Mouse (Mus musculus) adrenal gland, postnatal 25 days (tissue): ENCODE results near the gene Rasa3. TPM values are rescaled to one million over a fixed set of nuclear protein-coding genes. Genes with fewer than 3 reads are reported as not detected.

ENCODE experiments used
- DNase-seq: peaks from one replicate; pipeline ENCODE4 v3.0.0; 2021; ENCODE audit warnings: mixed read lengths
- total RNA-seq: library from RNA; stranded (reverse); gene quantifications from 2 replicates; pipeline ENCODE4 v1.2.3, GENCODE M21; 2021

Rasa3 gene
- total RNA-seq, 1 experiment from 2014 or later: 63.9 TPM

DNA sequence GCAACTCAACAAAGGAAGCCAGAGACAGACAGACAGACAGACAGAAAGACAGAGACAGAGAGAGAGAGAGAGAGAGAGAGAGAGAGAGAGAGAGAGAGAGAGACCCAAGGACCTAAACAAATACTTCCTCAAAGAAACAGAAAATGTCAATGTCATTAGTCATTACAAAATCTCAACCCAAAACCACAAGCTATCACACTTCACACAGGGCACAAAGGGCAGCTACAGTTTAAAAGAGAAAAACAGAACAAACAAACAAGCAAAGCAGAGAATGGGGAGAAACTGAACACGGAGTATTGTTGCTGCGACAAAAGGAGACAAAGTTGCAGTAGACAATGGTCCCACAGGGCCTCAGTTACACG lies 28.3 kb downstream of the Rasa3 start:
- no peak for DNase-seq

DNA sequence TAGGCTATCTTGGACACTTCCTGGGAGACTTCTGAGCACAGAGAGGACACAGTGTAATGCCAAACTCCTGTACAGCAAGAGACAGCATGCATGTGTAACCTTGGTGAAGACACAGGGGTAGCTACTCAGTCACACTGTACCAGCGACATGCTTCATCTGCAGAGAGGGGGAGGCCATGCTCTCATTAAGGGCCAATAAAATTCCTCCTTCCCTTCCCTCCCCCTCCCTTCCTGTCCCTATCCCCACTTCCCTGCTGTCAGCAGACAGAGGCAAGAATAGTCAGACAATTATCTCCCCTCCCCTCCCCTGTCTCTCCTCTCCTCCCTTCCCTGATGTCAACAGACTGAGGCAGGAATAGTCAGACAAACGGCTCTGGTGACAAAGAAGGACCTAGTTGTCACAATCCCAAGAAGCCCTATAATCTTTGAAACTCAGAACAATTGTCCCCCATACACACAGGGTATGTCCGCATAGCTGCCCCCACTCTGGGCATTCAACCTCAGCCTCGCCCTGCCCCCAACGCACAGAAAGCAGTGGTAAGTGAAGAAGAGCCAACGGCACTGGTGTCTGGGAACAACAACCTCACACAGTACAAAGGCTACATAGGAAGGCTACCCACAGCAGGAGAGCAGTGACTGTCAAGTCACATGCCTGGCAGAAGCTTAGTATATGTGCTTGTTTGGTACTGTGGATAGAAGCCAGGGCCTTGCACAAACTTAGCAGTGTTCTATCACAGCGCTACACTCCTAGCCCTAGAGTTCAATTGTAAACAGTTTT lies 28.8 kb downstream of the Rasa3 start:
- DNase-seq: peak; percentile 47

DNA sequence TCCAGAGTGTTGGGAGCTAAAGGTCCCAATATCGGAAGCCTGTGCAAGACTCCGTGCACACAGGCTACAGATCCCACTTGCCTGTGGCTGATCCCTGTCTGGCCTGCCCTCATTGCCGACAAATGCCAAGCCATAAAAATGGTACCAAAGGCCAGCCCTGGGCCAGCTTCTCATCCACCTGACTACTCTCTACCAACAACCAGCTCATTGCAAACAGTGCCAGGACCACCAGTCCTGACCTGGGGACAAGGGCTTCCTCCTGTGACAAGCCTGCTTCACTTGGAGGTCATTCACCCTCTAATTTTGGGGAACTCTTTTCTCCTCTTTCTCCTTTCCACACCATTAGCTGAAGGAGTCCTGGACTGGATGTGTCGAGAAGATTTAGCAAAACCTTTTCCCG lies 29.8 kb downstream of the Rasa3 start:
- no peak for DNase-seq

DNA sequence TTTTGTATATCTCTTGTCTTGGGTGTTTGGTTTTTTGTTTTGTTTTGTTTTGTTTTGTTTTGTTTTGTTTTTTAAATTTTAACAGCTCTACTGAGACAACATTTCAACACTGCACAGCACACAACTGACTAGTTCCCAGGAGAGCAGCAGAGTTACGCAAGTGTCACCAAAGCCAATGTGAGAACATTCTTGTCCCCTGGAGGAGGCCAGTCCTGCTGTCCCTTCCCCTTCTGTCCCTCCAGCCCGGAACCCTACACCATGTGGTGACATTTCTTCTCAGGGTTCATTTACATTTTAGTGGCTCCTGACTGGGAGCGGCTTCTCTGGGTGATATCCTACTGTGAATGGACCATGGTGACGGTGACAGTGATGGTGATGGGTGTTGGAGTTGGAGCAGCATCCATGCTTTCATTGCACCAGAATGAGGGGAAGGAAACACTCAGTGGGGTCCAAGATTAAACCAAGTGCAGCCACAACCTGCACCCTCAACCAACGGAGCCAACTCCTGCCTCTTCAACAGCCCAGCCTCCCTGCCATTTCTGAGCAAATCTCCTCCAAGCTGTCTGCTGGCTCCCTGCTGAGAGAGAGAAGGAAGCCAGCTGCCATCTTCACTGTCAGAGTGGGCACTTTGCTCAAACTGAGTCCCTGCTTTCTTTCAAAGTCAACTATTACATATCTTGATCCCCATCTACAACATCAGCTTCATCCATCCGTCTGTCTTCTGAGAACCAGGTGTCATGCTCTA lies 32.3 kb downstream of the Rasa3 start:
- no peak for DNase-seq

DNA sequence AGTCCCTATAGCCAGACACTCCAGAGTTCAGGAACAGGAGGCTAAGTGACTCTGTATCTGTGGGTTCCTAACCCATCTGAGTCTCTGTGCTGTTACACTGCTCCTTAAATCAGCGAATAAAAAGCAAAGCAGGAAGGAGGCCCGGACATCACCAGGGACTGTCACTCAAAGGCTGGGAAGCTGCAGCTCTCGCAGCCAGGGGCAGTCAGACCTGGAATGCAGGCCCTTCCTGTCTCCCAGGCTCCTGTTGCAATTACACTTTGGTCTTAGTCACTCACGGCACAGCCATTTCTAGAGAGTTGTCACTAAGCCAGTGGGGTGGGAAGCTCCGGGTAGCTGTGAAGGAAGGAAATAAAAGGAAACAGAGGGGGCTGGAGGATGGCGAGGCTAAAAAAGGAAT lies 33.2 kb downstream of the Rasa3 start:
- no peak for DNase-seq

DNA sequence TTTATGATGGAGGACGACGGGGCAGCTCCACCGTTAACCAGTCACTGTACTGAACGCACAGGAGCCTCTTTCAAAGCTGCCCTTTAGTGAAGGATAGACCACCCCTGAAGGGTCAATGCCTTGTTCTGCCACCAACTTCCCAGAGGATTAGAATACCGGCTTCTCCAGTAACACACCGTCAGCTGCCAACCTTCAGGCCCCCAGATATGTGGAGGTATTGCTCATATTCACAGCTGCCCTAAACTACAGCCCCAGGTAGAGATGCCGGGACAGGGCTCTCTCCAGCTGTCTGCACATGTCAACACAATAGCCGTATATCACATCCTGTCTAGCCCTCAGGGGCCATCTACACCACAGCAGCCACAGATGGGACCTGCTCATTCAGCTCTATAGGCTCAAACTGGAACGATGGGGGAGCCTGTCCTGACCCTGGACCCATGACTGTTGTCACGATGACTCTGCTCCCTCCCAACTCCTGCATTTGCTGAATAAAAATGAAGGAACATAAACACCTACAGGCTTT lies 34.7 kb downstream of the Rasa3 start:
- no peak for DNase-seq

DNA sequence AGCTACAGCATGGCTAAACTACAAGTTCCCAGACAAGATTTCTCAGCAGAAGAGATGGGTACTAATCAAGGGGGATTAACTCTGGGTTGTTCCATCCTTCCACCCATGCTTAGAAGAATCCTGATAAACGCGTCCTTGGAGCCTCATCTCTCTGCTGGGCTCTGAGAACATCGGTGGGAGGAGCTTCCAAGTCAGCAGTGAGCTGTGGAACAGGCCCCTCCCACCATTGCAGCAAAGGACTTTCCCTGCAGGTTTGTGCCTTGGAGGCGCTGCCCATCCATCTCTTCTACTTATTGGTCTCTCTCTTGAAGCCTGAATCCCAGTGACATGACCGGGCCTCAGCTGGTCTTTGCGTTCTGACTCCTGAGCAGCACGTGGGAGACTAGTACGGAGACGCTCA lies 36.2 kb downstream of the Rasa3 start:
- no peak for DNase-seq

DNA sequence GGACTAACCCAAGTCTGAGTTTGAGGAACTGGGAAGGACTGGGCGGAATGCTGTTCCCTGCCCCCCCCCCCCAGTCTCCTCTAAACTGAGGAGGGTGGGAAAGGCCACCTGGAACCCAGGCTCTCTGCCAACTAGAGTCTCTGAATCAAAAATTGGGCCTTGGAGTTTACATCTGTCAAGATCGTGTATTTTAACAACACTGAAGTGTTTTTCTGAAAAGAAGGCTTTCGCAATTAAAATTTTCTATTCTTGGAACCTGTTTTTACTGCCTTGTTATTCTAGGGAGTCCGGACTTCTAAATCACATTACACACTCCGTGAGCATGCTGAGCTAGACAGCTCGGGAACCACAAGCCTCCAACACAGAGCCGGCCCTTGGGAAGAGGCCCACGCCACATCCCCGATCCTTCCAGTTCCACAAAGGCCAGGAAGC lies 36.9 kb downstream of the Rasa3 start:
- DNase-seq: no peak

DNA sequence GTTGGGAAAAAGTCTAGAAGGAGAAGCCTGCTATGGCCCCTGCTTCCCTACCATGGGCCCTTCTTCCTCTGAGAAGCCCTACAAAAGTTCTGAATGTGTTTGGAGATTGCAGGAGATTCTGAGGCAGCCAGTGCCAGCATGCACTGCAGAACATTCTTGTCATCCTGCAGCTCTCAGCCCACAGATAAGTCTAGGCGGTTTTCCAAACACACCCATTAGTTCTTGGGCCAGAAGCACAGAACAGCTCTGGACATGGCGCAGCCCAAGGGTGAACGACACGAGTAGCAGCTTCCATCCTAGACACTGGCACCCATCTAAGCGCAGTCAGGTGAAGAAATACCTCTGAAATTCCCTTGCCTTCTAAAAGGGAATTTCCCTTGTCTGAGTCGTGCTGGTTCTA lies 44.3 kb downstream of the Rasa3 start:
- no peak for DNase-seq

DNA sequence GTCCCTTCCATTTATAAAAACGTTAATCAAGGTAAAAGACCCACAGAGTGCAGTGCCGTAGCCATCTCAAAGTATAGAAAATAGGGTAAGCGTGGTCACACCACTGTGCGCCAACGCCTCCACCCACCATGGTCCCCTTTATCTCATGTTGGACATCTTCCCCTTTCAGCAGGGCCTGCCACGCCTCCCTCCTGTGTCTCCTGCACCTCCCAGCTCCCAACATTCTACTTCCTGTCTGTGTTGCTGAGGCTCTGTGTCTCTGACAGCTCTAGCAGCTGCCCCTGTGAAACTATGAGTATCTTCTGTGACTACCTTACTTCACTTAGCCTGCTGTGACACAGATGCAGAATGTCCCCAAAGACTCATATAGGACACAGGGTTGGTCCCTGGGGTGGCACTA lies 45.1 kb downstream of the Rasa3 start:
- no peak for DNase-seq

DNA sequence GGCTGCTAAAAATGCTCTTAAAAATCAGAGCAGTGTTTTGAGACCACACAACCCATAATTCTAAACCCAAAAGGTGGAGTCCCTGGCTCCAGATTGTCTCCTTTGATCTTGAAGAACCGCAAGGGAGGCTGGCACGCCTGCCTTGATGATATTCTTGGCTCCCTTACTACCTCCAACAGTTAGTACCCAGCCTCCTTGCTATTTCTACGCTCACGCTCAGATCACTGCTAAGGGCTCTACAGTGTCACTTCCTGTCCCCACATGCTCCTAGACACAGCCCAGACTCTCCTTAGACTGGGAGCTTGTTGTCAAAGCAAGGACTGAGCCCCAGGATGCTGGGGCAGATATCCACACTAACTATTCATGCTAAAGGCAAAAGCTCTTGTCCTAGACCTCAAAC lies 46.6 kb downstream of the Rasa3 start:
- no peak for DNase-seq

DNA sequence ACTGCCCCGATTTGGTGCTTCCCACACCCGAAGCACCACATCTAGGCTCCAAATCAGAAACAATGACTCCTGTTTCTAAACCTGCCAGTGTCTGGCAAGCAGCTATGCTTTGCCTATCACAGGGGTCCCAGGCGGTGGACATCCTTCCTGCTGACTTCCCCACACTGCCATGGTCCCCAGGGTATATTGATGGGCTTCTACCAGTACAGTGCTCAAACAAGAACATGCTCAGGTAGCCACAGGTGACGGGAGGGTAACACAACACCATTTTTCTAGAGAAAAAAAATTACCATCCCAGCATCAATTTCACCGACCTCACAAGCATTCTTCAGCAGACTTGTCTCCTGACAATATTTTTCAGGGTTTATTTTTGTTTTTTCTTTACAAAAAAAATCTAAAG lies 47.2 kb downstream of the Rasa3 start:
- DNase-seq: no peak

DNA sequence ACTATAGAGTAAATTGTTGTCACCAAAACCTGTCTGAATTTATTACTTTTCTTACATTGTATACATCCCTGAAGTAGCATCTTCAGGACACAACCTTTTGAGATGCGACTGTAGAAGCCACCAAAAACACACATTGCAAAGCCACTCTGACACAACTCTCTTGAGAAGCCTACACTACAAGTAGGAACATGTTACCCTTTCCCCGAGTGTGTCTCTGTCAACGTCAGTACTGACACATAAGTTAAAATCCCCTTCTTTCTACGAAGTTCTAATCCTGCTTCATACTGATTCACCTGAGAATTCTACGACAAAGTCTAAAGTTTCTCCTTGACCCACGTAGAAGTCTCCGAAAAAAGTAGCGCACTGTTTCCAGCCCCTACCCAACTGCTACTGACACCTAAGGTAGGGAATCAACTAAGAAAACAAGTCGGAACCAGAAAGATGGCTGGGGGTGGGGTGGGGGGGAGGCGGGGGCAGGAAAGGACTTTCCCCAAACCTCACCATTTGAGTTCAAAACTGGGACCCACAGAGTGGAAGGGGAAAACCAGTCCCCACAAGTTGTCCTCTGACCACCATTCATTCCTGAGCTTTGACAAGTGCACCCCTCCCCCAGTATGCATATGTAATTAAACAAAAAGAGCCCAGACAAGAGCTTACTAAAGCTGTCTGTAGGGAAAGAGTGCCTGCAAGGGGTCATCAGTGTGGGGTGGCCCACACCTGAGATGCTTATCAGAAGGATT lies 47.9 kb downstream of the Rasa3 start:
- no peak for DNase-seq

DNA sequence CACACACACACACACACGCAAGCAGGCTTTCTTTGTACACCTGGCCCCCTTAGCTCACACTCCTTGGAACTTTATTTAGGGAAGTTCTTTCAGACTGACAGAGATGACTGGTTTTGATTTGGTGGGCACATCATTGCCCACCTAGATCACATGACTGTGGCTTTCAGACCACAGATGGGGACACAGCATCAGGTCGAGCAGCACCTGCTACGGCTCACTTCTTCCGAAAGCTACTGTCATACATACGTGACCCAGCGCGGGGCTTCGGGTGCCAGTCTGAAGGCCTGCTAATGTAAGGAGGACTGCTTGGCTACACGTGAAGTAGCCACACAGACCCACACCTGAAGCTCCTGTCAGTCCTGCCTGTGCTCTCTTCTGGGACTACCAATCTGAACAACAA lies 49.3 kb downstream of the Rasa3 start:
- no peak for DNase-seq

DNA sequence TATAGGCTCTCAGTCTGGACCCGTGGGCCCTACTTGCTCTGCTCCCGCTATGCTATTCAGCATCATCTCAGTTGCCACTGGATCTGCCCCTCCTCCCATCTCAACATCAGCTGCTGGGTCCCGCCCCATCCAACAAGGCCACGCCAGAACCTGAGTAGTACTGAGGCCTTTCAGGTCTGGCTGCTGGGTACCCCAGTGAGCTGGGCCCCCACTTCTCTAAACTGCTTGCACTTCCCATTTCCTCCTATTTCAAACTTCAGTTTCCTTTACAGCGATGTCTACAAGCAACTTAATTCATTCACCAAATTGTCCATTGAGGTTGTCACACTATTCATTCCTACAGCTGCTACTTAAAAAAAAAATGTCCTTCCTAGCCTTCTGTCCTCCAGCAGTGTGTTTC lies 49.8 kb downstream of the Rasa3 start:
- no peak for DNase-seq

DNA sequence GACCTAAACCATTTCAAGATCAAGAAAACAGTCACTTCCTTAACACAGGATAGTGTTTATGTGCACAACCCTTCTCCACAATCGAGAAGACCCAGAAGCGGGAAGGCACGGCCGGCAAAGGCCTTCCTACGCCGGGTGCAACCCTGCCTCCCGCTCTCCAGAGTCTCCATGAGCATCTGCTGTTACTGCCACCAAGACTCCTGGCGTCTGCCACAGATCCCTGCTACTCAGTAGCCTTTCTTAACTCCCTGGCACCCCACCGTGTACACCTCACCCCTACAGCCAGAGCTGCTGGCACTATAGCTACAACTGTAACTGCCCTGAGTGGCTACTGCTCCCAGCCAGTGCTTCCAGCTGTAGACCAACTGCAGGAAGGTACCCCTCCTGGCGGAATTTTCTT lies 51.3 kb downstream of the Rasa3 start:
- no peak for DNase-seq

DNA sequence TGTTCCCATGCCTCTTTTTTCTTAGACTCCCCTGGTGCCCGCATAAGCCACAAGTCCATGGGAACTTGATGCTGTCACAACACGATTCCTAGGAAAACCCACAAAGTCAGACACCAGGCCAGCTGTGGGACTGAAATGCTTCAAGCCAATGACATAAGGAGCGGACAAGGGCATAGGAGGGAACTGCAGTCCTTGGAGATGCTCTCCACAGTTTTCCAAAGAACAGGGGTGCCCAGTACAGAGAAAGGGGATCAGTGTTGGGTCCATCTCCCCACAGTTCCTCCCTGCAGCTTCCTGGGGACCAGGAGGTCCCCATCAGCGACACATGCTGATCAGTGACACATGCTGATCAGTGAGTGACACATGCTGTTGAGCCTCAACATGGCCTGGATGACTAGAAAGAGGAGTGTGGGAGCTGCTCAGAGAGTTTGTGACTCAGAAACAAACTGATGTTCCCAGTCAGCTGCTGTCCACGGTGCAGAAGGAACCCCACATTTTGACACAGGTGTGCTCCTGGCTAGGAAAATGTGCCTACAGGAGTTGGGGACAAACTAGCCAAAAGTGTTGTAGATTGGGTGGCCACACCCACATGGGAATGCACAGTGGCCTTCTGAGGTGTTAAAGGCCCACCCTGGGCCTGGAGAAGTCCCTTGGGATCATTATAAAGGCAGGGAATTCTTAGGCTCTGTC lies 52.0 kb downstream of the Rasa3 start:
- DNase-seq: no peak

DNA sequence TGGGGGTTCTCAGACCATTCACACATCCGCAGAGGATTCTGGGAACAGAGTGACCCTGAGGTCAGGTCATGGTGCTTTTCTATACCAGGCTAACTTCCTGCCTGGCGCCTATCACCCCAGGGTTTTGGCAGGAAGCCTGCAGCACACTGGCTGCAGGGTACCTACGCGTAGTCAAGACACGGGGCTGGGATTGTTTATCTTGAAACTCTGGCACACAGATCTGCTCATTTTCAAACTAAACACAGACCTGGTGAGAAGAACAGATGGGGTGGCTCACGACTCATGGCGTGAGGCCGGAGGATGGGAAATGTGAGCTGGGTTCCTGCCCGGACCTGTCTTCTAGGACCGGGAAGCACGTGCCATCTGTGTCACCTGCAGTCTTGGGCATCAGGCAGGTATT lies 52.5 kb downstream of the Rasa3 start:
- peak; percentile 25 for DNase-seq

DNA sequence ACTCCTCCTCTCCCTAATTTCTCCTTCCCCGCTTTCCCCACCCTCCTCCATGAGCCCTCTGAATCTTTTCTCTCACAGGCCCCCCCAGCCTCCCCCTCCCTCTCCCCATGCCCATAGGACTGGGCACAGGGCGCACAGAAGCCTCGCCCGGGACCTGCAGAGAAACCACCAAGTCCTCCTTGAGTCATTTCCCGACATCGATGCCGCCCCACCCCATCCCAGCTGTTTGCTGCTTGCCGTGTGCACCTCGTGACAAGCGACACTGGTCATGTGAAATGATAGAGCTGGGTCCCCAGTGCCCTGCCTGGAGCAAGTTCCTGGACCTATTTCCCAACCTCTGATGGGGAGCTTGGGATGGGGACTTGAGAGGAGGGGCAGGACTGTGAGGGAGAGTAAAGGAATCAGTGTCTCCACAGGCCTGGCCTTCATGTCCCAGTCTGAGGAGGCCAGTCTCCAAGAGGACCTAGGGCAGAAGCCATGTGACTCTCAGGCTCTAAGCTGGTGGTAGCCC lies 53.4 kb downstream of the Rasa3 start:
- DNase-seq: peak; percentile 33

DNA sequence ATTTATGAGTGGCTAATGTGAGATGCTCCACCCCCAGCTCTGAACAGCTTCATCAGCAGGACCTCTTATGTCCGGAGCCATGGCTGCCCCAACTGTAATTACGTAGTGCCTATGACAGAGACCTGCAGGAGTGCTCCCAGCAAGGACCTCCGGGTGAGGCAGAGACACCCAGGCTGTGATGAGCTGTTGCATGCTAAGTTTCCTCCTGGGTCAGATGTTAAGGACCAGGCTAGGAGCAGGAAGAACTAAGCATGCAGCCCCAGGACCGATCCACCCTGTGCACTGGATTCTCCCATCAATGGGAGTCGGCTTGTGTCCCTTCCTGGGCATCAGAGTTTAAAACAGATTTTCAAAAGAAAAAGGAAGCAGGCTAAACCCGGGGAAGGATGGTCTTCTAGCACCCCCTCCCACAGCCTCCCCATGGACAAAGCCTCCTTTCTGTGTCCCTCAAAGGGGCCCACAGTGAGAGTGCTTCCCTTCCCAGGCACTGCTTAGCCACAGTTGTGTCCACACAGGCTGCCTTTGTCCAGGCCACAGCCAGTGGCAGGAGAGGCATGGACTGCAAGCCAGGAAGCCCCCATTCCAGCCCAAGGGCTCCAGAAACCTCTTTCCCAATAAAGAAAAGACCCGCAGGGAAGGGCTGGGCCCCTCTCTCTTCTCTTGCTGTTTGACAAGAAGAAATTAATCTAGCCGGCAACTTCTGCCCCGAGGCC lies 54.2 kb downstream of the Rasa3 start:
- no peak for DNase-seq

DNA sequence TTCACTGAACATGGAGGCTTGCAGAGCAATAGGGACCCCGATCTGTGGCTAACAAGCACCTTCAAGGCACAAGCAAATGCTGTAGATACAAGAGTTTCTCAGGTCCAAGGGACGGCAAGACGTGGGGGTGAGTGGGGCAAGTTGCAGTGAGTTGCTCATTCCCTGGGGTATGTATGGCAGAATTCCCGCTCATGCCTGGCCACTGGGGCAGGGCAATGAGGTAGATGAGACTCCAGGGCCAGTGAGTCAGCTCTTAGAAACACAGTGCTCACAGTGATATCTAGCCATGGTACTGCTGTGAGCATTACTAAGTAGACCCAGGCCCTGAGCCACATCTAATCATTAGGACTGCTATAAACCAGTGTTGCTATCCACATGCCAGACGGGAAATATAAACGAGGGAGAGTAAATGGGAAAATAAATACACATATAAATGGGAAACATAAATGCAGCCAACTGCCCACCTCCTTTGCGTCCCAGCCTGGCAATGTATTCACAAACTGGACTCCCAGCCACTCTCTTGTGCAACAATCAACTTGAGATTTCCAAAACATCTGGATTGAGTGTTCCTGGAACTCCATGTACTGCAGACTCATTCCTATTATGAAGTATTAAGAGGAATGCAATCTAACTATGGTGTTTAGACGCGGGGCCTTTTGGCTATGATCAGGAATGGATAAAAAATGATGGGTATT lies 57.0 kb downstream of the Rasa3 start:
- DNase-seq: peak; percentile 24
